Mouse (Mus musculus) E14TG2a.4 (cell line): ENCODE measurements at regions not wholly inside any gene's neighbourhood (a gene's known extent, or its start where the extent isn't known, plus 50 kb on each side); places are given as distances from the start of the nearest gene placed in this dataset.
A peak's percentile ranks its signal among the peaks of the same experiment; 100 is the strongest.

ENCODE experiments used
- H3K27me3 ChIP-seq: 2 replicates; pipeline ENCODE4 v1.6.1; 2014; ENCODE audit warnings: low read length, control low read depth; ENCODE audit not compliant: insufficient read depth
- H3K36me3 ChIP-seq: 2 replicates; pipeline ENCODE4 v1.6.1; 2014; ENCODE audit warnings: low read length, control low read depth; ENCODE audit not compliant: insufficient read depth
- H3K4me1 ChIP-seq: replicated peaks from 2 replicates; pipeline ENCODE4 v1.6.1; 2014; ENCODE audit warnings: low read depth, low read length, control low read depth
- H3K4me3 ChIP-seq: replicated peaks from 2 replicates; pipeline ENCODE4 v1.5.1; 2014; ENCODE audit warnings: mild to moderate bottlenecking, low read length
- H3K9me3 ChIP-seq: 2 replicates; pipeline ENCODE4 v1.6.1; 2014; ENCODE audit warnings: low read length, control low read depth
- CTCF ChIP-seq: conservative IDR thresholded peaks from 2 replicates; pipeline ENCODE4 v1.5.1; 2014; ENCODE audit warnings: low read length
- NANOG ChIP-seq: IDR thresholded peaks from 2 replicates; pipeline ENCODE4 v1.6.1; 2014; ENCODE audit warnings: borderline replicate concordance, low read length, mixed read lengths
- POU5F1 ChIP-seq: IDR thresholded peaks from 2 replicates; pipeline ENCODE4 v1.6.1; 2014; ENCODE audit warnings: low read length, borderline replicate concordance

GRCm38 (mm10) chr7:135806673-135807072 is 90.5 kb upstream of the Mki67 start:
- peaks cover 14% of the 10 kb centered on the region for H3K27me3 ChIP-seq
- H3K4me3 ChIP-seq, result no peak overlapping the region
- no peaks in the 10 kb centered on the region for H3K9me3 ChIP-seq
- no peaks in the 10 kb centered on the region for H3K36me3 ChIP-seq
- TF ChIP-seq CTCF, result no peak
- no peaks in the 10 kb centered on the region for H3K4me1 ChIP-seq

DNA sequence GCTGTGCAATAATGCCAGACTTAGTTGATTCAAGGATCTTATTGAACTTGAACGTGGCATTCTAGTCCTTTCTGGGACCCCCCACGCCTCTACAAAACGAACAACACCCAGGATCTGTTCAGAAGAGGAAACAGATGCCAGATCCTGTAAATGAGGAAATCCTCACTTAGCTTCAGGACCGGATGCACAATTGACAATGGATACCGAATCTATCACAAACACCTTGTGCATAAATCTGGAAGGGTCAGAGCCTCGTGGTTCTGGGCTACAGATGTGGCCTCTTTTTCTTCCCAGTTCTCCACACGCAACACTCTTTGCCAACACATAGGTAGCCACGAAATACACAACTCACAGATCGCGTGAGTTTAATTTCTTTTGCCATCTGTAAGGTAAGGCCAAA is 93.0 kb upstream of the Mki67 start:
- Histone ChIP-seq H3K4me3 (peak overlapping the region; percentile 39), H3K4me1 (no peaks in the 10 kb centered on the region), H3K9me3 (no peaks in the 10 kb centered on the region), H3K36me3 (no peaks in the 10 kb centered on the region), H3K27me3 (peaks cover 7% of the 10 kb centered on the region)
- no peak for TF ChIP-seq POU5F1
- TF ChIP-seq NANOG, result no peak
- TF ChIP-seq CTCF, result no peak

DNA sequence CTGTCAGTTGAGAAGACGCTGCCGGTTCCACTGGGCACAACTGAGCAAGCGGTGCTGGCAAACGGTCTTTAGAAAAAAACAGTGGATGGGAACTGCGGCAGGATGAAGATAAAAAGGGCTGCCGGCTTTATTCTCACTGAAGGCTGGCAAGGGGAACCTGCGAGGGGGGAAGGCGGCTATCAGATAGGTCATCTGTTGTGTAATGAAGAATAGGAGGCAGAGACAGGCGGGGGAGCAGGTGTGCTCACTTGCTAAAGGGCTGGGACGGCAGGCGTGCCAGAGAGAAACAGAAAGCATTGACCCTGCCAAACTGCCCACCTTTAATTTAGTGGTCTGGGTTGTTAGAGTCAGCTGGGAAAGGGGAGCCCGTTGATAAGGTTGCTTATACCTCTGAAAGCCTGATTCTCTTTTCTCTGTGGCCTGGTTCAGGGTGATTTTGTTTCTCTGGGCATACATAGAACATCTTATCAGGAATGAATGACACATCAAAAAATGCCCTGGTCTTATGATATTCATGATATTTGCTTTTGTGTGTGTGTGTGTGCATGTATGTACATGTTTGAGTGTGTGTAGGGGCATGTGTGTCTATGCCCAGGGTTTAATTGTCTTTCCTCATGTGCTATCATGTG is 93.7 kb upstream of the Mki67 start:
- H3K27me3 ChIP-seq, result peaks cover 7% of the 10 kb centered on the region
- no peaks in the 10 kb centered on the region for H3K9me3 ChIP-seq
- H3K4me1 ChIP-seq, result no peaks in the 10 kb centered on the region
- TF ChIP-seq NANOG (no peak), POU5F1 (no peak), CTCF (no peak)
- peak overlapping the region; percentile 39 for H3K4me3 ChIP-seq
- H3K36me3 ChIP-seq, result no peaks in the 10 kb centered on the region

- TF ChIP-seq POU5F1, result no peak
- TF ChIP-seq NANOG, result no peak
- TF ChIP-seq CTCF, result no peak
- Histone ChIP-seq H3K4me3 (no peak overlapping the region), H3K4me1 (no peaks in the 10 kb centered on the region), H3K36me3 (no peaks in the 10 kb centered on the region), H3K9me3 (no peaks in the 10 kb centered on the region), H3K27me3 (peaks cover 10% of the 10 kb centered on the region)
These were observed 94.8 kb upstream of the Mki67 start for GRCm38 (mm10) chr7:135810971-135811370.

GRCm38 (mm10) chr7:135813616-135814015 is 97.5 kb upstream of the Mki67 start:
- H3K4me1 ChIP-seq, result peaks cover 6% of the 10 kb centered on the region; the same call in 1 of the 2 replicates
- peaks cover 10% of the 10 kb centered on the region for H3K27me3 ChIP-seq
- H3K4me3 ChIP-seq, result no peak overlapping the region
- no peak for TF ChIP-seq CTCF
- TF ChIP-seq POU5F1, result no peak
- no peak for TF ChIP-seq NANOG
- no peaks in the 10 kb centered on the region for H3K36me3 ChIP-seq
- H3K9me3 ChIP-seq, result no peaks in the 10 kb centered on the region

DNA sequence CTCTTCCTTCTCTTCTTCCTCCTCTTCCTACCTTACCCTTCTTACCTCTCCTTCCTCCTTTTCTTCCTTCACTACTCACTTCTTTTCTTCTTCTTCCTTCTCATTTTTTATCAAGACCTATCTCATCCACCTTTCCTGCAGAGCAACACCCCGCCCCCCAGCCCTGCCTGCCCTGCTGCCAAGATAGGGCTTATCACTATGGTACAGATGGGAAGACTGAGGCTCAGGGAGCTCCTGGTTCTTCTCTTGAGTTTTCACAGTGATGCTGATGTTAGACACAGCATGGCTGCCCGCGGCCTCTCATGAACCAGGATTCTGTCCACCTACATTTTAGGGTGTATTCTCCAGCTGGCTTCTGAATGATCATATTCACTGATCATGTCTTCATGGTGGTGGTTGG is 100.0 kb upstream of the Mki67 start:
- Histone ChIP-seq H3K27me3 (peaks cover 4% of the 10 kb centered on the region; the same call in 1 of the 2 replicates), H3K36me3 (no peaks in the 10 kb centered on the region), H3K4me3 (no peak overlapping the region), H3K4me1 (peaks cover 6% of the 10 kb centered on the region; the same call in 1 of the 2 replicates), H3K9me3 (no peaks in the 10 kb centered on the region)
- TF ChIP-seq CTCF, result no peak
- no peak for TF ChIP-seq NANOG
- no peak for TF ChIP-seq POU5F1

DNA sequence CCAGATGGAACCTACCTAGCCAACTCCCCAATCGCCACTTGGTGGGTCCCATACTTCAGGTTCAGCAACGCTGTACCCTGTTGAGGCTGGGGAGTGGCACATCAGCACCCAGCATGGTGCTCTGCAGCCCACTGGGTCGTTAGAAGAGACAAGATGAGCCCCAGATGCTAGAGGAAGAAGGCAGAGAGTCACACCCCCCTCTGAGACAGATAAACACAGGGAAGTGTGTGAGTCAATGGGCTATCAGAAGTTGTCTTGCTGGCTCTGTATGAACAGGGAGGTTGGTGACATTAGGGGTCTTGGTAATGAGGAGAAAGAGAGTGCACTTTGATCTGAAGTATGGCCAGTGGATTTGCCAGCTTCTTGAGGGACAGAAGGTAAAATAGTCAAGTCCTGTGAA is 101.7 kb upstream of the Mki67 start:
- H3K4me1 ChIP-seq, result peaks cover 6% of the 10 kb centered on the region; the same call in 1 of the 2 replicates
- no peaks in the 10 kb centered on the region for H3K36me3 ChIP-seq
- 0 out of 2 replicates have a peak, but pooled peaks cover 4% of the 10 kb centered on the region for H3K9me3 ChIP-seq
- H3K27me3 ChIP-seq, result peaks cover 4% of the 10 kb centered on the region; the same call in 1 of the 2 replicates
- no peak overlapping the region for H3K4me3 ChIP-seq
- TF ChIP-seq CTCF (no peak), NANOG (no peak), POU5F1 (no peak)

GRCm38 (mm10) chr7:135818298-135818697 is 102.1 kb upstream of the Mki67 start:
- H3K4me3 ChIP-seq, result no peak overlapping the region
- TF ChIP-seq NANOG, result no peak
- no peak for TF ChIP-seq CTCF
- no peak for TF ChIP-seq POU5F1
- H3K27me3 ChIP-seq, result peaks cover 4% of the 10 kb centered on the region; the same call in 1 of the 2 replicates
- peaks cover 6% of the 10 kb centered on the region; the same call in 1 of the 2 replicates for H3K4me1 ChIP-seq
- H3K9me3 ChIP-seq, result 0 out of 2 replicates have a peak, but pooled peaks cover 4% of the 10 kb centered on the region
- no peaks in the 10 kb centered on the region for H3K36me3 ChIP-seq

DNA sequence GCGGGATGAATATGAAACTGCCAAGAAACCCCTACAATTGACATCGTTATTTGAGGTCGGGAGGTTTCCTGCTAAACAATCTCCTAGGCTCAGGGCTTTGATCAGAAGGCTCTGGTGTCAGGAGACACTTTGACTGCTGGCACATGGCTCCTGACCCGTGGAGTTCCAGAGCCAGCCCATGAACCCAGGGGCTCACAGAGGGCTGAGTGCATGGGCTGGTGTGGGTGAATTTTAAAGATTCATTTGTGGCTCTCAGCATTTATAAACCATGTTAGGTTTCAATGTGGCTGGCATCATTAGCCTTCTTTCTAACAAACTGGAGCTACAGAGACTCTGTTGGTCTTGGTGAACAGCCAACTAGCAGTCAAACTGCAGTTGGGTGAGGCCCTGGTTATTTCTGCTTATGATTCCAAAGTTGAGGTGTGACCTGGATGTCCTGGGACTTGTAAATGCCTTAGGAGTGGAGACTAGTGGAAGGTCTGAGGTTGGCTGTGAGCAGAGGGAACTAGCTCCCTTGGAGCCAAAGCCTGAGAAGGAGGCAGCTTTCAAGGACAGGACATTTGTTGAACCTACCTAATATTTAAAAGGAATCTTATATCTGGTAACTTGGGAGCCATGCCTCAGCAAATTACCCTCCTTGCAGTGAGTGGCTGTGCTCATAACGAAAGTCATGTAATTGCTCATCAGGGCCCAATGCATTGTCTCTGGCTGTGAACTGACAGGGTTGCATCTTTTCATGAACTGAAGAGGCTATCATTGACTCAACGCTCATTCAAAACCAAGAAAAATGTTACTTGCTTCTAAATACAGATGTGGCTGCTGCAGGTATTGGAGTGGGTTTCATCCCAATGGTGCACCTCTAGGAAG is 108.0 kb upstream of the Mki67 start:
- peaks cover 5% of the 10 kb centered on the region; the same call in 1 of the 2 replicates for H3K27me3 ChIP-seq

More for the DNA sequence above, 108.0 kb upstream of the Mki67 start:
- Histone ChIP-seq H3K9me3 (peaks cover 10% of the 10 kb centered on the region; the same call in 1 of the 2 replicates), H3K4me3 (no peak overlapping the region), H3K4me1 (no peaks in the 10 kb centered on the region), H3K36me3 (no peaks in the 10 kb centered on the region)
- TF ChIP-seq POU5F1 (no peak), NANOG (no peak), CTCF (no peak)
